Mouse (Mus musculus): ENCODE measurements around the gene Tmod3. TPM values are rescaled to one million over a fixed set of nuclear protein-coding genes. Genes with fewer than 3 reads are reported as not detected.
A peak's percentile ranks its signal among the peaks of the same experiment; 100 is the strongest.

Tmod3 gene
- polyA plus RNA-seq, 1 experiment from 2014 or later: 65.5 TPM

DNA sequence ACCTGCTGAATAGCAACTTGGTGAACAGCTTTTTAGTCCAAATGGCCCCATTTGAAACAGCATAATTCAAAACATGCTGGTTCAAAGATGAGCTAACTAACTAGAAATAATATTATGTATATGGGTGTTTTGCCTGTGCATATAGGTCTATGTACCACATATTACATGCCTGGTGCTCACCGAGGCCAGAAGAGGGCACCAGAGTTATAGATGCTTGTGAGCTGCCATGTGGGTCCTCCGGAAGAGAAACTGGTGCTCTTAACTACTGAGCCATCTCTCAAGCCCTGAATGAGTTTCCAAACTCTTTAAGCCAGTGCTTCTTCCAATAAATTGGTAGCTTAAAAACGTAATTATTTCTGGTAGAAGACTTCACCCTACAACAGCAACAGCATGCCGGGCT lies 37.7 kb downstream of the Tmod3 start:
- peak; percentile 83 for TF ChIP-seq CTCF (IDR thresholded peaks at IDR 0.05; ENCODE audit: low read depth)
- Histone ChIP-seq H3K9me3 (ENCODE audit: control insufficient read depth) (no peaks in the 10 kb centered on the region), H3K4me3 (ENCODE audit: low read depth, low read length) (no peak overlapping the region), H3K27ac (ENCODE audit: low read depth, low read length) (no peak overlapping the region), H3K36me3 (ENCODE audit: control insufficient read depth, insufficient read depth) (no peaks in the 10 kb centered on the region; the same call in 1 of the 2 replicates), H3K9ac (ENCODE audit: low read depth, low read length) (no peak overlapping the region), H3K4me1 (replicated peaks; ENCODE audit: control insufficient read depth, insufficient read depth, low read length) (no peaks in the 10 kb centered on the region), H3K27me3 (replicated peaks; ENCODE audit: control insufficient read depth, insufficient read depth, low read length) (no peaks in the 10 kb centered on the region), H3K4me2 (replicated peaks; ENCODE audit: low read depth) (no peak overlapping the region)
- no peak for ATAC-seq
- WGBS: 60% methylated on average over 4 of the region's 4 CpGs

DNA sequence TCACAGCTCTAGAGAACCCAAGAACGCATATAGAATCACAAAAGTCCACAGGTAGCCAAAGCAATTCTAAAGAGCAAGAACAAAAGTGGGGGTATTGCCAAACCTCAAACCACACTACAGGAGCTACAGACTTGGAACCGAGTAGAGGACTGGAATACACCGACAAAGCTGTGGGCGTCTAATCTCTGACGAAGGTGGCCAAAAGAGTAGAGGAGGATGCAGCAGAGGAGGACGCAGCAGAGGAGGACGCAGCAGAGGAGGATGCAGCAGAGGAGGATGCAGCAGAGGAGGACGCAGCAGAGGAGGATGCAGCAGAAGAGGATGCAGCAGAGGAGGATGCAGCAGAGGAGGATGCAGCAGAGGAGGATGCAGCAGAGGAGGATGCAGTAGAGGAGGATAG lies 38.5 kb downstream of the Tmod3 start:
- no peak for TF ChIP-seq CTCF (IDR thresholded peaks at IDR 0.05; ENCODE audit: low read depth)
- no peak for ATAC-seq
- 96% methylated on average over 8 of the region's 8 CpGs for WGBS
- no peaks in the 10 kb centered on the region for H3K27me3 ChIP-seq (replicated peaks; ENCODE audit: control insufficient read depth, insufficient read depth, low read length)
- H3K4me3 ChIP-seq (ENCODE audit: low read depth, low read length): no peak overlapping the region
- H3K9ac ChIP-seq (ENCODE audit: low read depth, low read length): no peak overlapping the region
- no peaks in the 10 kb centered on the region for H3K9me3 ChIP-seq (ENCODE audit: control insufficient read depth)
- no peak overlapping the region for H3K27ac ChIP-seq (ENCODE audit: low read depth, low read length)
- H3K4me2 ChIP-seq (replicated peaks; ENCODE audit: low read depth): no peak overlapping the region
- H3K4me1 ChIP-seq (replicated peaks; ENCODE audit: control insufficient read depth, insufficient read depth, low read length): no peaks in the 10 kb centered on the region
- peaks cover 6% of the 10 kb centered on the region for H3K36me3 ChIP-seq (ENCODE audit: control insufficient read depth, insufficient read depth)

DNA sequence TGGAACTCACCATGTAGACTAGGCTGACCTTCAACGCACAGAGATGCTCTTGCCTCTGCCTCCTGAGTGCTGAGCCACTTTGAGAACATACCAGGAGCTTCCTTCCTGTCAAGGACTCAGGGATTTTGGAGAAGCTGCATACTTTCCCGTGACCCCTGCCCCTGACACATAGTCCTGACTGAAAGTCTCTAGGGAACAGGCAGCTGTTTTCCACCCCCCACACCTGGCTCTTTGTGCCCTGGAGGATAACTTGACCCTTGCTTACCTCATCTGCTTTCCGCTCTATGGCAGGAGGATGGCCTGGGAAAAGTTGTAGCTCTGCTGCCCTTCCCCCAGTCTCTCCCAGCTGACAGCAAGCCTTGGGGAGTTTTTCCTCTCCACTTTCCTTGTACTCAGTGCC lies 41.7 kb downstream of the Tmod3 start:
- no peak overlapping the region for H3K9ac ChIP-seq (ENCODE audit: low read depth, low read length)
- no peak for TF ChIP-seq CTCF (IDR thresholded peaks at IDR 0.05; ENCODE audit: low read depth)
- no peak overlapping the region for H3K4me3 ChIP-seq (ENCODE audit: low read depth, low read length)
- no peaks in the 10 kb centered on the region for H3K4me1 ChIP-seq (replicated peaks; ENCODE audit: control insufficient read depth, insufficient read depth, low read length)
- H3K9me3 ChIP-seq (ENCODE audit: control insufficient read depth): no peaks in the 10 kb centered on the region
- no peak overlapping the region for H3K27ac ChIP-seq (ENCODE audit: low read depth, low read length)
- WGBS: 79% methylated on average over 3 of the region's 3 CpGs
- no peak for ATAC-seq
- no peak overlapping the region for H3K4me2 ChIP-seq (replicated peaks; ENCODE audit: low read depth)
- peaks cover 13% of the 10 kb centered on the region for H3K36me3 ChIP-seq (ENCODE audit: control insufficient read depth, insufficient read depth)
- no peaks in the 10 kb centered on the region for H3K27me3 ChIP-seq (replicated peaks; ENCODE audit: control insufficient read depth, insufficient read depth, low read length)

DNA sequence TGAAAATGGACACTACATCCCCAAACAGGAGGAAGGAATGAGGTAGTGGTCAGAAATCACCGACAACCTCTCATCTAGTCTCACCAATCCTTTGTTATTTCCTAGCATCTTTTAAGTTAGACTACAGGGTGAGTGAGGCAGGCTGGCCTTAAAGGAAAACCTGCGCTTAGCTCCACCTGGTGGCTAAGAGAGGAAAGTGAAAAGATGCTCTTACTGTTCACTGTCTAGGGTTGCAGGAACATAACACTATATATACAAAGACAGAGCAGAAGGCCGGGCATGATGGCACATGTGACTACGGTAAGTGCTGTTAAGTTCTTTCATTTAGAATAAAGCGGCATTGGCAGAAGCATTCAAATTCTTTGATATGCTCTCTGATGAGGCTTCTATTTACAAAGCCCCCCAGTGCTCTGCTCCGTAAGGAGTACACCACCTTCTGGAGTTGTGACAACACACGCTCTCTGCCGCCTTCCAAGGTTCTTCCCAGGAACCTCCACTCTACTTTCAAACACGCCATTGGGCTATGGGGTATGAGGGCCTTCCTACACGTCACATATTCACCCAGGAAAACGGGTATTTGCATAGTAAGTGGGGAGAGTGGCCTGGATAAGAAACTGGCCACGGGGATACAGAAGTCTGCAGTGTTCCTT lies 43.9 kb downstream of the Tmod3 start:
- H3K27ac ChIP-seq (ENCODE audit: low read depth, low read length): no peak overlapping the region
- H3K36me3 ChIP-seq (ENCODE audit: control insufficient read depth, insufficient read depth): peaks cover 14% of the 10 kb centered on the region
- 62% methylated on average over 12 of the region's 12 CpGs for WGBS
- H3K4me3 ChIP-seq (ENCODE audit: low read depth, low read length): no peak overlapping the region
- no peak overlapping the region for H3K9ac ChIP-seq (ENCODE audit: low read depth, low read length)
- no peaks in the 10 kb centered on the region for H3K9me3 ChIP-seq (ENCODE audit: control insufficient read depth)
- no peak for ATAC-seq
- H3K27me3 ChIP-seq (replicated peaks; ENCODE audit: control insufficient read depth, insufficient read depth, low read length): no peaks in the 10 kb centered on the region
- TF ChIP-seq CTCF (IDR thresholded peaks at IDR 0.05; ENCODE audit: low read depth): peak; percentile 86
- no peaks in the 10 kb centered on the region for H3K4me1 ChIP-seq (replicated peaks; ENCODE audit: control insufficient read depth, insufficient read depth, low read length)
- no peak overlapping the region for H3K4me2 ChIP-seq (replicated peaks; ENCODE audit: low read depth)

DNA sequence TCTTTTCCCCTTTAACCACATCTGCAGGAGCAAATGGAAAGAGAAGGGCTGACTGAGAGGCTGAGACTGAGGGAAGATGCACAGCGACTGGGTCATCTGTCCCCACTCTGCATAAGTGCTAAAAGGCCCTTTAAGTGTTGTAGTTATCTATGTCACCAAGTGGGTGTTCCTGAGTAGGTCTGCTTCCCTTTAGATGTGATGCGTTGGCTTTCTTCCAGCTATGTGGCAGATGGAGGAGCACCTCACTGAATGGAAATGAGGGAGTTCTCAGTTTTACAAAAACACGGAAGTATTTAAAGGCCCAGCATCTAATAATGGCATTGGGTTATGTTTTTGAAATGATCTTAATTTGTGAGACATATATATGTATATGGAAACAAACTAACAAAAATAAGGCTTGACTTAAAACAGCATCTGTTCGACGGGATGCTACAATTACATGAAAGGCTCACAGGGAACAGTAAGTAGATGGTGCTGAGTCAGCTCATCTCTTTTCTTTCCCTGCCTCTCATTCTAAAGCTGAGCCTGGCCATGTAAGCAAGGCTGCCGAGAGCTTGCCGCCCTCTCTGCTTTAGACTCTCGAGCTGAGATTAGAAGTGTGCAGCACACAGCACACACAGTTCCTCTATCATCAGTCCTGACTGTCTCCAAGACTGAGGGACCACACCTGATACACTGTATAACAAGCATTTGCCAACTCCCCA lies 48.1 kb downstream of the Tmod3 start:
- no peaks in the 10 kb centered on the region for H3K9me3 ChIP-seq (ENCODE audit: control insufficient read depth)
- H3K36me3 ChIP-seq (ENCODE audit: control insufficient read depth, insufficient read depth): peaks cover 38% of the 10 kb centered on the region
- H3K4me3 ChIP-seq (ENCODE audit: low read depth, low read length): no peak overlapping the region
- H3K4me2 ChIP-seq (replicated peaks; ENCODE audit: low read depth): no peak overlapping the region
- H3K27ac ChIP-seq (ENCODE audit: low read depth, low read length): no peak overlapping the region
- H3K9ac ChIP-seq (ENCODE audit: low read depth, low read length): no peak overlapping the region
- no peaks in the 10 kb centered on the region for H3K27me3 ChIP-seq (replicated peaks; ENCODE audit: control insufficient read depth, insufficient read depth, low read length)
- no peaks in the 10 kb centered on the region for H3K4me1 ChIP-seq (replicated peaks; ENCODE audit: control insufficient read depth, insufficient read depth, low read length)
- no peak for TF ChIP-seq CTCF (IDR thresholded peaks at IDR 0.05; ENCODE audit: low read depth)
- no peak for ATAC-seq
- 80% methylated on average over 8 of the region's 8 CpGs for WGBS

DNA sequence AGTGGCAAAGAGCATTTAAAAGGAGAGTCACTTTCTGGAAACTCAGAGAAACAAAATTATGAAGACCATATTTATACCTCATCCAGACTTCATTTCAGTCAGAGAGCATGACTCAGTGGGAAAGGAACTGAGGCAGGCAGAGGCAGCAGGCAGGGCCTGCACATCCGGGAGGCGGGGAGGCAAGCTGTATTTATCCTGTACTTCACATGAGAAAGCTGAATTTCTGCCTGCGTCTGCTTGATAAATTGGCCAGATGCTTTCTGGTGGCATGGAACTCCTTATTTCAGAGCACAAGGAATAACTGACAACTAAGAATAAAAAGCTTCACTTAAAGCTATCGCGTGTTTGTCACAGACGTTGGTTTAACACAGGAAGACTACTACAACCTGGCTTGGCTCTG lies 55.1 kb downstream of the Tmod3 start:
- Histone ChIP-seq H3K4me3 (ENCODE audit: low read depth, low read length) (no peak overlapping the region), H3K36me3 (ENCODE audit: control insufficient read depth, insufficient read depth) (peaks cover 80% of the 10 kb centered on the region), H3K9me3 (ENCODE audit: control insufficient read depth) (no peaks in the 10 kb centered on the region), H3K27me3 (replicated peaks; ENCODE audit: control insufficient read depth, insufficient read depth, low read length) (no peaks in the 10 kb centered on the region), H3K4me2 (replicated peaks; ENCODE audit: low read depth) (no peak overlapping the region), H3K27ac (ENCODE audit: low read depth, low read length) (no peak overlapping the region), H3K9ac (ENCODE audit: low read depth, low read length) (no peak overlapping the region), H3K4me1 (replicated peaks; ENCODE audit: control insufficient read depth, insufficient read depth, low read length) (no peaks in the 10 kb centered on the region)
- TF ChIP-seq CTCF (IDR thresholded peaks at IDR 0.05; ENCODE audit: low read depth): no peak
- ATAC-seq: no peak
- 92% methylated on average over 6 of the region's 6 CpGs for WGBS

All from intestine, postnatal 0 days (tissue).